Mouse (Mus musculus): ENCODE results near the gene Gm45234.

GRCm38 (mm10) chr6:124780917-124781316 lies 25.1 kb upstream of the Gm45234 start:
- TF ChIP-seq CTCF (IDR thresholded peaks at IDR 0.05; ENCODE audit: low read depth) (no peak), EP300 (IDR thresholded peaks at IDR 0.05; ENCODE audit: low read depth) (no peak)
